Mouse (Mus musculus) testis, adult 2 months (tissue): ENCODE measurements around the gene Mgat1.

Experiments used
- CTCF ChIP-seq: fragments of 200-500 bp; IDR thresholded peaks from 2 replicates; pipeline ENCODE4 v1.5.1; 2012; ENCODE audit warnings: low read depth, mild to moderate bottlenecking, inconsistent platforms, low read length, moderate library complexity; ENCODE audit not compliant: control insufficient read depth, insufficient read depth, insufficient replicate concordance
- POLR2A ChIP-seq: fragments of 200-500 bp; IDR thresholded peaks from 2 replicates; pipeline ENCODE4 v1.6.1; 2012; ENCODE audit warnings: low read depth, mild to moderate bottlenecking, inconsistent platforms, low read length, moderate library complexity; ENCODE audit not compliant: control insufficient read depth

GRCm38 (mm10) chr11:49250422-49251379 is 6.7 kb downstream of the Mgat1 start:
- TF ChIP-seq POLR2A (peak; percentile 53), CTCF (0 out of 2 replicates have a peak, but pooled peaks have one; percentile 3)
